Mouse (Mus musculus) heart, adult 9 months (tissue): Measurements from ENCODE around the gene Tmem39b.

ENCODE experiments used
- DNase-seq, 2 experiments: peaks; one replicate each; pipeline ENCODE4 v3.0.0; 2022; ENCODE audit warnings: low spot score in 2 of 2

Gene Tmem39b

DNA sequence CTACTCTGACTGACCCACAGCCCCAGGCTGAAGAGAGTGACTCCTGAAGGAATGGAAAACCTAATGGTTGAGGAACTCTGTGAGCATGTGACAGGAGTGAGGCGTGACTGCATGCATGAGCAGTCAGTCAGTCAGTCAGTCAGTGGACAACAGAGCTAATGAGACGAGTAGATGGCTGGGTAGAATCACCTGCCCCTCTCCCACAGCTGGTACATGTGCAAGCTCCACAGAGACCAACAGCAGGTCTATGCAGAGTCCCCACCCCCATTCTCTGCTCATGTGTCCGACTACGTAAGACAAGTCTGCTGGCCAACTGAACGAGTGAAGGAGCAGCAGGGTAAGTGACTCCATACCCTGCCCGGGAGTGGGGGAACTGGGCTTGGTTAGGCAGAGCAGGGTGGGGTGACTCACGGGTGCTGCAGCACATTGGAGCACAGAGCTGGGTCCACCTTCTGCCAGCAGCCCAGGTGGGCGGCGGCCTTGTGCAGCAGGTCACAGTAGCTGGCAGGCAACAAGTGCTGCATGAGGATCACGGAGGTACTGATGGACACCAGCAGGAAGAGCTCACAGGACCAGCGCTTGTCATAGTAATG, 12.6 kb downstream of the Tmem39b start:
- no peak for DNase-seq

DNA sequence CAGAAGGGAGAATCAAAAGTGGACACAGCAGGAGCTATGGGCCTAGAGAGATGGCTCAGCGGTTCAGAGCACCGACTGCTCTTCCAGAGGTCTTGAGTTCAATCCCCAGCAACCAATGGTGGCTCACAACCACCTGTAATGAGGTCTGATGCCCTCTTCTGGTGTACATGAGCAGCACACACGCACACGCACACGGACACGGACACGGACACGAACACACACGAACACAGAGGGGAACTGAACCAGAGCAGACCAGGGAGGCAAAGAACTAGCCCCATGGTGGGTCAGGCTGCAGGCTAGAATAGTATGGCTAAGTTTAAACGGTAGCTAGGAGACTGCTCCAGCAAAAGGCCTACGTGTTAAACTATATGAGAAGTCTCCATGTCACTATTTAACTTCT, 14.8 kb downstream of the Tmem39b start:
- DNase-seq: no peak

- DNase-seq: no peak
Measured at GRCm38 (mm10) chr4:129672878-129673449, 23.7 kb downstream of the Tmem39b start.

GRCm38 (mm10) chr4:129672083-129672877, 24.4 kb downstream of the Tmem39b start, which contains the start of gene Kpna6:
Gene Kpna6 (minus strand): TSS chr4:129672767.
- peak; percentile 90 to 91 for DNase-seq

DNA sequence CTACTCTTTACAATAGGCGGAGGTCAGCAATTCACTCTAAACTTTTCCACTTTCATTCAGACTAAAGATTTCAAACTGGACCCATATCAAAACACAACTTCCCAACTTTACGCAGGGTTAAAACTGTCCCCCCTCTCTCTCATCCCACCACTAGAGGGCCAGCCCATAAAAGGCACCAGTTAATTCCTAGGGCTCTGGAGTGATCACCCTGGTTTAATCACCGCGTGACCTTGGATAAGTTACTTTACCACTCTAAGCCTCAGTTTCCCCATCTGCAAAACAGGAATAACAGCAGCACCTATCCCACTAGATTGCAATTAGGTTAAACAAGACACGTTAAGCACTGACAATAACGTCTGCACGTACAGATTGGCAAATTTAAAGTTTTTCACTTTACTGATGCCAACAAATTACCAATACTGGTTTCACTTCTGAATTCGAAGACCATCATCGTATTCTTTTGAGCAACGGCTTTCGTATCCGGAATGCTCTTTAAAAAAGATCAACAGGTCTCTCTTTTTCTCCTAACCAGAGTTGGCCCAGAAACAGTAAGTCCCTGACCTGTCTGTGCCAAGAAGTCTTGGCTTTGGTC, 25.1 kb downstream of the Tmem39b start:
- peak; percentile 56 to 60 for DNase-seq

DNA sequence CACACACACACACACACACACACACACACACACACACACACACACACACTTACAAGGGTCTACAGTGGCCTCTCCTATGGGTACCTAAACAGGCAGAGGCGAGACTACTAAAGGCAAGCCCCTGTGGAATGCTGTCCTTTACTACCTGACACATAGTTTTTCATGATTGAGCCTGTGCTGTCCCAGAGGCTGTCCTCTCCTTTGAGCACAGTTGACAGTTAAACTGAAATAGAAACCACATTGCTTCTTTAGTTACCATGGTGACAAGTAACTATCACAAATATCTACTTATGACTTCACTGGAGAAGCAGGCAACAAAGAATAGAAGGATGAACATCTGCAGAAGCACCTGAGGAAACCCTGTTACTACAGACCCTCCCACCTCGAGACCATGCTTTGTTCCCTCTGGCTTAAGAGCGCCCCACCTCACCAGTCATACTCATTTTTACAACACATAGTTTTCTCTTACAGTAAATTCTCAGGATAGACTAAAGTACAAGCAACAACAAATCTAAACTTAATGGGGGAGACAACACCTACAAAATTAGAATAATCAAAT, 34.3 kb downstream of the Tmem39b start:
- DNase-seq: no peak

DNA sequence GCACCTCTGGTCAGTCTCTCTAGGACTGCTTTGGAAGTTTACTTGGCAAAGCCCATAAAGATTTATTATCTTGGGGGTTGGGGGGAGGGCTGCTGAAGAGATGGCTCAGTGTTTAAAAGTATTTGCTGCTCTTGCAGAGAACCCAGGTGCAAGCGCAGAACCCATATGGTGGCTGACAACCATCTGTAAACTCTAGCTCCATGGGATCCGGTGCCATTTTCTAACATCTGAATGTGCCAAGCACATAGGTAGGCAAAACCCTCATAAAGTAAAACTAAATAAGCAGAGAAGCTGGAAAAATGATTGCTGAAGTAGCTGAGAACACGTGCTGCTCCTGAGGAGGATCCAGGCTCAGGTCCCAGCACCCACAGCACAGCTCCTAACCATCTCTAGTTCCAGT, 35.1 kb downstream of the Tmem39b start:
- DNase-seq: no peak

DNA sequence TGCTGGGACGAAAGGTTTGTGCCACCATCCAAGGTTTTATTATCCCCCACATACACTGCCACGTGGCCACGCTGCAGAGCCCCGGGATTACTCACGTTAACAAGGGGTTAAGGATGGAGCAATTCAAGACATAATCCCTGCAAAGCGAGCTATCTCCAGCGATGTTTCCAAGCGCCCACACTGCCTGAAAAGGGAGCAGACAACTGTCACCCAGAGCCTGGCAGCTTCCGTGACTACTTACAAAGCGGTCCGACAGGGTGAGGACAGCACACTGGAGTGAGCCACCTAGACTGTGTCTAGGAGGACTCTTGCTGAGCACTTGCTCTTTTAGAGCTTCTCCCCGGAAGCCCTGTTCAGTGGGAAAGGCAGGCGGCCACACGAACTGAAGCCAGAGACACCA, 41.9 kb downstream of the Tmem39b start:
- no peak for DNase-seq

DNA sequence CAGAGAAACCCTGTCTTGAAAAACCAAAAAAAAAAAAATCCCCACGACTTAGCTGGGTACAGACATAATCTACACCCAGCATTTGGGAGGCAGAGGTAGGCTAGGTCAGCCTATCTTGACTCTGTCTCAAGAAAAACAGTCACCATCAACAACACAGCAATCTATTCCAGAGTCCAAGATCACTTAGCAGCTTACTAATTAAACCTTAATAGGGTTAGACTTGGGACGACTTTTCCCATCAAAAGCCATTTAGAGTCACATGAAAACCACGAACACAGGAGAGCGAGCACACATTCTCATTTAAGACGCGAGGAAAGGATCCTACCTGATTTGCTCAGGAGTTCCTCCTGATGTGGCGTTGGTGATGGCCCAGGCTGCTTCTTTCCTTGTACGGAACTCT, 46.3 kb downstream of the Tmem39b start:
- no peak for DNase-seq

- DNase-seq: no peak
Measured at GRCm38 (mm10) chr4:129648656-129649055, 48.0 kb downstream of the Tmem39b start.

DNA sequence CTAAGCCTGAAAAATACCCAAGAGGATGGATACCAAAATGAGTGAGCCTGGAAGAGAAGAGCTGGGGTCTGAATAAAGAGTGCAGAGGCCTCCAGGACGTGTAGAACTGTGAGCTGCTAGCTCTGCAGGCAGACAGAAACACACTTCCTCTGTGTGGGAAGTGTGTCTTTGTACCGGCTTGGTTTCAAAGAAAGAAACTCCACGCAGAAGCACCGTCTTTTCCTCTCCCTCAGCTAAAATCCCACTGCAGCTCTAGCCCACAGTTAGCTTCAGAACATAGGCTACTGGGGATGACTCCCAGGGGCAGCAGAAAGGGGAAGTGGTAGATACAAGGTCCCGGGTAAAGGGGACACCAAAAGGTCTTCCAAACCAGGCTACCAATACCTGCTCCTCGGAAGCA, 51.4 kb downstream of the Tmem39b start:
- no peak for DNase-seq

- no peak for DNase-seq
Measured at GRCm38 (mm10) chr4:129641756-129642155, 54.9 kb downstream of the Tmem39b start.

DNA sequence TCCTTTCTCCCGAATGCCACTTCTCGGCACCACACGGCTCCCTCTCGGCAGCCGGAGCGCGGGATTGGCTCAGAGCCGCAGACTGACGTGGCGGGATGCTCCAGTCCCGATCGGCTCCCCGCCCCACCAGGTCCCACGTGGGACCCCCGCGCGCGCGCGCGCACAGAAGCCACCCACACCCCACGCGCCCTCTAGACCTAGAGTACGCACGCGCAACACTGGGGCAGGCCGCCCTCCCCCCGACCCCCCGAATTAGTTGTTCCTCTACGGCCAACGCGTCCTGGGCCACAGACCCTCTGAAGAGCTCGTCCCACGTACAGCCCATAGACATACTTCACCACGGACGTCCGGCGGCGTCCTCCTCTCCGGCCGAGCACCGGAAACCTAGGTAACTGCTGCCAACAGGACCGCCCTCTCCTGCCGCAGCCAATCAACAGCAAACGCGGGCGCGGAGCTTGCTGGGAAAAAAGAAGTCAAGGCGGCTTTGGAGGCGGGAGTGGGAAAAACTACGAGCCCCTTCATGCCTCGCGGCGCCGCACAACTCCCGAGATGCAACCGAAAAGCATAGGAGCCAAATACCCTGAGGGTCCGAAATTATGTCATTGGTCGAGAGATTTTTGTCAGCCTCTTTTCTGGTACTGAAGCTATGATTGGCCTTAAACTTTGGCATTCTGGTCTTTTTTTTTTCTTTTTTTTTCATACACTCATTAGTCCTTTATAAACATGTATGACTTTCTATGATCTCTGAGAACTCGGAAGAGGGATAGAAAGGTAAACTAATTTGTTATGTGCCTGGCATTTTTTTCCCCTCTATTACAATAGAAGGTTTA, 55.8 kb downstream of the Tmem39b start, which contains the start of gene Txlna:
Gene Txlna, minus strand, starts transcription at position 428 of the 830 bp plus-strand sequence.
- peak; percentile 97 for DNase-seq

- peak in 1 of 2 experiments; percentile 37 for DNase-seq
Measured at GRCm38 (mm10) chr4:129640101-129640637, 56.5 kb downstream of the Tmem39b start.

DNA sequence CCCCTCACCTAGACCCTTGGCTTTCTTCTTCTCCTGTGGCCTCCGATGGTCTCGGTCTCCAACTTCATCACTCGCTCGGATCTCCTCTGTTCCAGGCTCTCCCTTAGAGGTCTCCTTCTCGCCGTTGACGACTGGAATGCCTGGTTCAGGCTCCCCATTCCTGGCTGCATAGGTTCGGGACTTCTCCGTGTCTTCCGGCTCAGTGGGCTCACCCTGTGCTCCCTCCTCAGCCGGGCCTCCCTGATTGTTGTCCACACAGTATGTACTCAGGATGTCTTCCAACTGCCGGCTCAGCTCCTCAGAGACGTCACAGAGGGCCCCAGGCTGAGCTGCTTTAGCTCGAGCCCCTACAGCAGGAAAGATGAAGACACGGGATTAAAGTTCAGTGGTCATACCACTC, 57.4 kb downstream of the Tmem39b start:
- no peak for DNase-seq

DNA sequence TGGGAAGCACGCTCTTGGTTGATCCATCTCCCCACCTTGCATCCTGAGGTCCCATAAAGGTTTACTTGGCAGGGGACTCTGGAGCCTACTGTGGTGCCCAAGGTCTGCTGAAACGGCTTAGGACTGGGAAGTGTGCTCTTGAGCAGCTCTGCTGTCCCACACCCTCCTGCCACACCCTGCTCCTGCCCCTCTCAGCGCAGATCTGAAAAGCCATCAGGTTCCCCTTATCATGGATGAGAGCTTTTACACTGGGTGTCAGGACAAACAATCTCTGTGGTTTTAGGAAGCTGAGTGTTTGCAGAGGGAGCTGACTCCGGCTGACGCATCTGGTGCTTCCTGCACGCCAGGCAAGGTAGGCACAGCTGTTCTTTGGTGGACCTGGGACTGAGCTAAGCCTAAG, 62.8 kb downstream of the Tmem39b start:
- DNase-seq: no peak

GRCm38 (mm10) chr4:129631867-129632266, 64.8 kb downstream of the Tmem39b start:
- no peak for DNase-seq

DNA sequence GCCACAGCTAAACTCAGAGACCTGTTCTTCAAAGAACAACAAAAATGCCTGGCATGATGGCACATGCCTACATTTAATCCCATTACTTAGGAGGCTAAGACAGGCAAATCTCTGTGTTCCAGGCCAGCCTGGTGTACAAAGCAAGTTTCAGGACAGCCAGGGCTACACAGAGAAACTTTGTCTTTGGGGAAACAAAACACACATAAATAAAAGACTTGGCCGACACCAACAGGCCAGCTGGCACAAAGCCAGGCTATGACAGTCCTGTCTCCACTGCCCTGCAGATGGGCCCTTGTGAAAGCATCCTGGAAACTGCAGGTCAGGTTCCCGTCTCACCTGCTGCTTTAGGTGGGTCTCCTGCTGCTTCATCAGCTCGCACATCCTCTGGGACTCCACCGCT, 65.7 kb downstream of the Tmem39b start:
- no peak for DNase-seq
